Mouse (Mus musculus) liver, embryonic 15.5 days (tissue): ENCODE results near the gene Rsph10b. TPM values are rescaled to one million over a fixed set of nuclear protein-coding genes. Genes with fewer than 3 reads are reported as not detected.
A peak's percentile ranks its signal among the peaks of the same experiment; 100 is the strongest.

Experiments used
- ATAC-seq: fragments of 200-750 bp; cut with Nextera tagmentation; 2 replicates; pipeline ENCODE4 v1.8.0; 2017; ENCODE audit warnings: moderate number of reproducible peaks, mild to moderate bottlenecking, moderate library complexity; ENCODE audit not compliant: insufficient read depth
- H3K27ac ChIP-seq: fragments of 300-500 bp; sonication (generic); replicated peaks from 2 replicates; pipeline ENCODE4 v1.5.1; 2015; ENCODE audit warnings: mild to moderate bottlenecking, inconsistent platforms
- H3K27me3 ChIP-seq: fragments of 300-500 bp; sonication (generic); 2 replicates; pipeline ENCODE4 v1.6.1; 2015; ENCODE audit warnings: mild to moderate bottlenecking, inconsistent platforms
- H3K36me3 ChIP-seq: fragments of 300-500 bp; sonication (generic); replicated peaks from 2 replicates; pipeline ENCODE4 v1.6.1; 2015; ENCODE audit warnings: moderate library complexity, mild to moderate bottlenecking, inconsistent platforms
- H3K4me1 ChIP-seq: fragments of 300-500 bp; sonication (generic); replicated peaks from 2 replicates; pipeline ENCODE4 v1.6.1; 2015; ENCODE audit warnings: inconsistent platforms
- H3K4me2 ChIP-seq: fragments of 300-500 bp; sonication (generic); 2 replicates; pipeline ENCODE4 v1.6.1; 2015; ENCODE audit warnings: moderate library complexity, mild to moderate bottlenecking, inconsistent platforms
- H3K4me3 ChIP-seq: fragments of 300-500 bp; sonication (generic); replicated peaks from 2 replicates; pipeline ENCODE4 v1.5.1; 2015; ENCODE audit warnings: mild to moderate bottlenecking, inconsistent platforms
- H3K9ac ChIP-seq: fragments of 300-500 bp; sonication (generic); 2 replicates; pipeline ENCODE4 v1.6.1; 2015; ENCODE audit warnings: moderate library complexity, mild to moderate bottlenecking, inconsistent platforms
- H3K9me3 ChIP-seq: fragments of 300-500 bp; sonication (generic); replicated peaks from 2 replicates; pipeline ENCODE4 v1.6.1; 2016; ENCODE audit warnings: inconsistent platforms
- WGBS: fragments of 180-500 bp; shearing (Covaris S2); methylation state at CpG from one replicate; pipeline ENCODE4 v1.1.7; 2015; ENCODE audit warnings: mixed read lengths; ENCODE audit not compliant: insufficient replicate concordance; 5-methylcytosine and 5-hydroxymethylcytosine counted together
- polyA plus RNA-seq: library from polyadenylated mRNA; unstranded; fragments of >200 nt; fragmentation: Nextera tagmentation; extraction: Ambion mirVana; gene quantifications from 2 replicates; pipeline ENCODE4 v1.2.1, GENCODE M21; 2015

The Rsph10b gene
- polyA plus RNA-seq, 1 experiment from 2014 or later: 0.70 TPM

- peaks cover 52% of the 10 kb centered on the region for H3K4me1 ChIP-seq
- ATAC-seq: no peak
- no peaks in the 10 kb centered on the region for H3K36me3 ChIP-seq
- H3K9ac ChIP-seq: peak overlapping the region; percentile 12; the same call in 1 of the 2 replicates
- no peak overlapping the region for H3K4me2 ChIP-seq
- H3K4me3 ChIP-seq: no peak overlapping the region
- WGBS: 3% methylated on average over 3 of the region's 3 CpGs
- no peaks in the 10 kb centered on the region for H3K27me3 ChIP-seq
- H3K27ac ChIP-seq: peak overlapping the region; percentile 6; the same call in 1 of the 2 replicates
- H3K9me3 ChIP-seq: no peaks in the 10 kb centered on the region
Measured at GRCm38 (mm10) chr5:143972628-143973027, 39.8 kb downstream of the Rsph10b start.

- H3K9me3 ChIP-seq: no peaks in the 10 kb centered on the region
- H3K4me2 ChIP-seq: peak overlapping the region; percentile 63
- ATAC-seq: peak; percentile 83
- 42% methylated on average over 4 of the region's 4 CpGs for WGBS
- H3K4me1 ChIP-seq: peaks cover 59% of the 10 kb centered on the region
- no peaks in the 10 kb centered on the region; the same call in 1 of the 2 replicates for H3K27me3 ChIP-seq
- H3K9ac ChIP-seq: no peak overlapping the region
- peak overlapping the region; percentile 91 for H3K27ac ChIP-seq
- H3K4me3 ChIP-seq: no peak overlapping the region
- no peaks in the 10 kb centered on the region for H3K36me3 ChIP-seq
Measured at GRCm38 (mm10) chr5:143974931-143975630, 42.2 kb downstream of the Rsph10b start.

GRCm38 (mm10) chr5:143975631-143975933 lies 42.7 kb downstream of the Rsph10b start:
- 26% methylated on average over 2 of the region's 2 CpGs for WGBS
- Histone ChIP-seq H3K9ac (no peak overlapping the region), H3K9me3 (no peaks in the 10 kb centered on the region), H3K27me3 (no peaks in the 10 kb centered on the region; the same call in 1 of the 2 replicates), H3K4me2 (peak overlapping the region; percentile 63), H3K27ac (peak overlapping the region; percentile 91), H3K36me3 (no peaks in the 10 kb centered on the region), H3K4me1 (peaks cover 59% of the 10 kb centered on the region), H3K4me3 (no peak overlapping the region)
- ATAC-seq: peak; percentile 11

GRCm38 (mm10) chr5:143976232-143976631 lies 43.4 kb downstream of the Rsph10b start:
- 65% methylated on average over 11 of the region's 11 CpGs for WGBS
- peak; percentile 60 for ATAC-seq

GRCm38 (mm10) chr5:143976726-143977431 lies 44.0 kb downstream of the Rsph10b start:
- WGBS: 52% methylated on average over 16 of the region's 16 CpGs
- Histone ChIP-seq H3K27ac (peak overlapping the region; percentile 91), H3K27me3 (no peaks in the 10 kb centered on the region; the same call in 1 of the 2 replicates), H3K9ac (no peak overlapping the region), H3K9me3 (no peaks in the 10 kb centered on the region), H3K4me3 (peak overlapping the region; percentile 10; the same call in 1 of the 2 replicates), H3K36me3 (no peaks in the 10 kb centered on the region), H3K4me1 (peaks cover 57% of the 10 kb centered on the region), H3K4me2 (peak overlapping the region; percentile 63)
- ATAC-seq: peak; percentile 91

More at GRCm38 (mm10) chr5:143976232-143976631, 43.4 kb downstream of the Rsph10b start:
- 0 out of 2 replicates have a peak overlapping the region, but pooled peaks have one; percentile 10 for H3K4me3 ChIP-seq
- H3K9ac ChIP-seq: no peak overlapping the region
- H3K27me3 ChIP-seq: no peaks in the 10 kb centered on the region; the same call in 1 of the 2 replicates
- H3K36me3 ChIP-seq: no peaks in the 10 kb centered on the region
- H3K4me2 ChIP-seq: peak overlapping the region; percentile 63
- no peaks in the 10 kb centered on the region for H3K9me3 ChIP-seq
- H3K27ac ChIP-seq: peak overlapping the region; percentile 91
- H3K4me1 ChIP-seq: peaks cover 59% of the 10 kb centered on the region

- WGBS: 53% methylated on average over 9 of the region's 9 CpGs
- no peak for ATAC-seq
Measured at GRCm38 (mm10) chr5:143980858-143981257, 48.0 kb downstream of the Rsph10b start.

GRCm38 (mm10) chr5:143982361-143982760 lies 49.5 kb downstream of the Rsph10b start:
- peaks cover 10% of the 10 kb centered on the region for H3K4me1 ChIP-seq
- no peak overlapping the region for H3K4me3 ChIP-seq
- no peaks in the 10 kb centered on the region for H3K9me3 ChIP-seq
- ATAC-seq: no peak
- H3K4me2 ChIP-seq: no peak overlapping the region
- no peak overlapping the region for H3K27ac ChIP-seq
- peaks cover 37% of the 10 kb centered on the region for H3K36me3 ChIP-seq
- no peaks in the 10 kb centered on the region; the same call in 1 of the 2 replicates for H3K27me3 ChIP-seq
- WGBS: 49% methylated on average over 2 of the region's 2 CpGs
- H3K9ac ChIP-seq: no peak overlapping the region

More at GRCm38 (mm10) chr5:143980858-143981257, 48.0 kb downstream of the Rsph10b start:
- Histone ChIP-seq H3K27me3 (no peaks in the 10 kb centered on the region; the same call in 1 of the 2 replicates), H3K9ac (no peak overlapping the region), H3K27ac (no peak overlapping the region), H3K36me3 (peaks cover 24% of the 10 kb centered on the region), H3K9me3 (no peaks in the 10 kb centered on the region), H3K4me3 (no peak overlapping the region), H3K4me2 (no peak overlapping the region), H3K4me1 (peaks cover 25% of the 10 kb centered on the region)

GRCm38 (mm10) chr5:143985381-143985780 lies 52.5 kb downstream of the Rsph10b start:
- H3K4me2 ChIP-seq: no peak overlapping the region
- H3K9ac ChIP-seq: no peak overlapping the region
- no peak overlapping the region for H3K27ac ChIP-seq
- H3K9me3 ChIP-seq: no peaks in the 10 kb centered on the region
- no peaks in the 10 kb centered on the region for H3K27me3 ChIP-seq
- no peaks in the 10 kb centered on the region for H3K4me1 ChIP-seq
- H3K36me3 ChIP-seq: peaks cover 67% of the 10 kb centered on the region
- no peak for ATAC-seq
- H3K4me3 ChIP-seq: no peak overlapping the region
- 84% methylated on average over 7 of the region's 7 CpGs for WGBS

GRCm38 (mm10) chr5:143987596-143987995 lies 54.8 kb downstream of the Rsph10b start:
- ATAC-seq: no peak

GRCm38 (mm10) chr5:143989046-143989445 lies 56.2 kb downstream of the Rsph10b start:
- Histone ChIP-seq H3K4me1 (no peaks in the 10 kb centered on the region), H3K4me2 (no peak overlapping the region), H3K36me3 (peaks cover 97% of the 10 kb centered on the region), H3K9me3 (no peaks in the 10 kb centered on the region), H3K27me3 (no peaks in the 10 kb centered on the region), H3K9ac (no peak overlapping the region), H3K27ac (no peak overlapping the region), H3K4me3 (no peak overlapping the region)
- WGBS: 78% methylated on average over 4 of the region's 4 CpGs
- no peak for ATAC-seq

More at GRCm38 (mm10) chr5:143987596-143987995, 54.8 kb downstream of the Rsph10b start:
- WGBS: 90% methylated on average over 3 of the region's 3 CpGs
- Histone ChIP-seq H3K4me3 (no peak overlapping the region), H3K4me1 (no peaks in the 10 kb centered on the region), H3K9ac (no peak overlapping the region), H3K27ac (no peak overlapping the region), H3K27me3 (no peaks in the 10 kb centered on the region), H3K36me3 (peaks cover 89% of the 10 kb centered on the region), H3K4me2 (no peak overlapping the region), H3K9me3 (no peaks in the 10 kb centered on the region)

GRCm38 (mm10) chr5:143990086-143990485 lies 57.3 kb downstream of the Rsph10b start:
- ATAC-seq: no peak
- Histone ChIP-seq H3K27ac (no peak overlapping the region), H3K4me1 (no peaks in the 10 kb centered on the region)

More at GRCm38 (mm10) chr5:143990086-143990485, 57.3 kb downstream of the Rsph10b start:
- 43% methylated on average over 11 of the region's 11 CpGs for WGBS
- no peak overlapping the region for H3K9ac ChIP-seq
- no peak overlapping the region for H3K4me3 ChIP-seq
- H3K36me3 ChIP-seq: peaks cover 97% of the 10 kb centered on the region
- no peaks in the 10 kb centered on the region for H3K9me3 ChIP-seq
- no peak overlapping the region for H3K4me2 ChIP-seq
- H3K27me3 ChIP-seq: no peaks in the 10 kb centered on the region
